ENCODE assay signal across 1 mouse cellular context in genomic region chr11:53626802-53627373, GRCm38 (mm10).
TF ChIP-seq lines count a peak whose summit lies in the region.

No protein-coding gene starts in this region.

TF ChIP-seq in CH12.LX, 34 proteins besides CTCF, POLR2A, EP300 and RAD21 (continued from another document):
- peak; percentile 68 for TF ChIP-seq USF1 (IDR thresholded peaks at IDR 0.05; ENCODE audit: low read depth, low read length)
- TF ChIP-seq HCFC1 (IDR thresholded peaks at IDR 0.05; ENCODE audit: low read depth, low read length), result peak; percentile 48; the same call in 1 of the 2 replicates
- peak; percentile 42 for TF ChIP-seq SMC3 (IDR thresholded peaks at IDR 0.05; ENCODE audit: low read depth, low read length)
- TF ChIP-seq TCF12 (IDR thresholded peaks at IDR 0.05; ENCODE audit: low read depth, low read length), result peak; percentile 89
- peak; percentile 99 for TF ChIP-seq MEF2A (IDR thresholded peaks at IDR 0.05; ENCODE audit: borderline replicate concordance, low read depth, low read length)
- peak; percentile 83 for TF ChIP-seq BHLHE40 (IDR thresholded peaks at IDR 0.05; ENCODE audit: low read depth, low read length)
- peak; percentile 20; the same call in 1 of the 2 replicates for TF ChIP-seq USF2 (conservative IDR thresholded peaks at IDR 0.05; ENCODE audit: low read depth, low read length)
- TF ChIP-seq MAX (IDR thresholded peaks at IDR 0.05; ENCODE audit: low read length), result peak; percentile 96
- no peak for TF ChIP-seq GABPA (IDR thresholded peaks at IDR 0.05; ENCODE audit: insufficient replicate concordance, low read depth, low read length)
- peak; percentile 62 for TF ChIP-seq ELF1 (IDR thresholded peaks at IDR 0.05; ENCODE audit: low read depth, low read length)
- peak; percentile 24 for TF ChIP-seq SIN3A (IDR thresholded peaks at IDR 0.05; ENCODE audit: low read length)
- TF ChIP-seq ZC3H11A (IDR thresholded peaks at IDR 0.05; ENCODE audit: low read depth, low read length), result no peak
- TF ChIP-seq ZMIZ1 (IDR thresholded peaks at IDR 0.05; ENCODE audit: low read depth, low read length), result peak; percentile 47; the same call in 1 of the 2 replicates
- TF ChIP-seq ZNF384 (IDR thresholded peaks at IDR 0.05; ENCODE audit: low read depth, low read length), result peak; percentile 44; the same call in 1 of the 2 replicates
- TF ChIP-seq NELFE (IDR thresholded peaks at IDR 0.05; ENCODE audit: low read depth, low read length), result peak; percentile 69
- TF ChIP-seq UBTF (IDR thresholded peaks at IDR 0.05; ENCODE audit: low read depth, low read length), result no peak; the same call in 1 of the 2 replicates
- TF ChIP-seq NRF1 (IDR thresholded peaks at IDR 0.05; ENCODE audit: low read depth, low read length), result peak; percentile 78
- TF ChIP-seq CHD2 (IDR thresholded peaks at IDR 0.05; ENCODE audit: low read length), result peak; percentile 75; the same call in 1 of the 2 replicates
- TF ChIP-seq MAFK (IDR thresholded peaks at IDR 0.05; ENCODE audit: insufficient replicate concordance, low read length), result peak; percentile 67; the same call in 1 of the 2 replicates
- TF ChIP-seq CHD1 (IDR thresholded peaks at IDR 0.05; ENCODE audit: low read depth, low read length), result no peak
- TF ChIP-seq MYC (IDR thresholded peaks at IDR 0.05; ENCODE audit: low read depth, low read length), result peak; percentile 93
- TF ChIP-seq MXI1 (IDR thresholded peaks at IDR 0.05; ENCODE audit: low read depth, low read length), result peak; percentile 73; the same call in 1 of the 2 replicates
- peak; percentile 67; the same call in 1 of the 2 replicates for TF ChIP-seq TBP (conservative IDR thresholded peaks at IDR 0.05; ENCODE audit: low read depth, low read length)
- TF ChIP-seq ETS1 (conservative IDR thresholded peaks at IDR 0.05; ENCODE audit: low read depth, low read length), result peak; percentile 98
- TF ChIP-seq ZKSCAN1 (IDR thresholded peaks at IDR 0.05; ENCODE audit: borderline replicate concordance, low read depth, low read length), result no peak; the same call in 1 of the 2 replicates
- TF ChIP-seq E2F4 (IDR thresholded peaks at IDR 0.05; ENCODE audit: insufficient replicate concordance, low read depth, low read length), result no peak
